Mouse (Mus musculus) left cerebral cortex, adult 9 months (tissue): ENCODE measurements at regions not wholly inside any gene's neighbourhood (a gene's known extent, or its start where the extent isn't known, plus 50 kb on each side); places are given as distances from the start of the nearest gene placed in this dataset.

Experiments used
- DNase-seq, 2 experiments: peaks; one replicate each; pipeline ENCODE4 v3.0.0; 2022; ENCODE audit warnings: low spot score in 2 of 2

DNA sequence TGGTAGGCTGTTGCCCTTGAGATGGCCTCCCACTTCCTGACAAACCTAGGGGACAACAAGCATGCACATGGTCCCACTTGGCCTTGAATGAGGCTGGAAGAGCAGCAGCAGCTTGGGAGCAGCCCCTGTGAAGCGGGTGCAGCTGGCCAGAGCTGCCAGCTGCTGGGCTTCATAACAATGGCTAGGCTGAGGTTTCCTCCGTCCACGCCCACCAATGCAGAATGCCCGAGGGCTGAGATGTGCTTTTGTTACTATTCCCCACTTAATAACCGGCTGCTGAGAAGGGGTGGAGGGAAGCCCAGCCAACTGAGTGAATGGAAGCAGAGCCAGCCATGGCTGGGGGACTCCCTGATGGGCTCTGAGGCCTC is 202.1 kb downstream of the Sox11 start:
- DNase-seq = no peak

- no peak for DNase-seq
Measured at GRCm38 (mm10) chr12:27139683-27140334, 202.6 kb downstream of the Sox11 start.

DNA sequence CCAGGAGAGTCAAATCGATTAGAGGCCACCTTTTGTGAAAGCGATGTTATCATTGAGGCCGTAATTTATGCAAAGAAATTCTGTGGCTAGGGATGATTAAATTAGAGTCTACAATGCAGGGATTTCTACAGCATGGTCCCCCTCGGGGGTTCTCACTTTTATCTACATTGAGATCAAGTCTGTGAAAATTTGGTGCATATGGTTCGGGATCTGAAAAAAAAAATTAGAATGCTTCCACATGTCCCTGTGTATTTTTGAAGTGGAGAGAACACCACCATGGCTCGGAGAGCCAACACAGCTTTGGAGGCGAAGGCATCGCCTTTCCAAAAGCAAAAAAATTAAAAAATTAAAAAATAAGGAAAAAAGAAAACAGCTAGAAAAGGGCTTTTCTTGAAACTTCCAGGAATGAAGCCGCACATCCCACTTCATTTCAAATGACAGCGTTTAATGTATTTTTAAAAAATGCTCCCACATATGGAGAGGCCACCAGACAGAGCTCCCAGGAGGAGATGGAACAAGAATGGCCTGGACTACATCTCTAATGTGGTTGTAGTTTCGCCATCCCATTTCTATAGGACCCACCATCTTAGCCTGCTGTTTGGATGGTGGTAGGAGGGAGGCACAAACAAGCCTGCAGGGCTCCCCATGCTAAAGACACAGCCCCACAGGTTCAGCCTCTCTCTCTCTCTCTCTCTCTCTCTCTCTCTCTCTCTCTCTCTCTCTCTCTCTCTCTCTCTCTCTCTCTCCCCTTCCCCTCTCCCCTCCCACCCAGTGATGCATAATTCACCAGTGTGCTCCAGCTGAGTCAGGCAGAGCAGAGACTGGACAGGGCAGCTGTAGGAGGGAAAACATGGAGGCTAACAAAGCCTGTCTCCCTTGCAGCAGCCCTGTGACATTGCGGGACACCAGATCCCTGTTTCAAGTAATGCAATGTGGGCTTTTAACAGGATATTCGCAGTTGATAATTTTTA is 203.4 kb downstream of the Sox11 start:
- DNase-seq = no peak

DNA sequence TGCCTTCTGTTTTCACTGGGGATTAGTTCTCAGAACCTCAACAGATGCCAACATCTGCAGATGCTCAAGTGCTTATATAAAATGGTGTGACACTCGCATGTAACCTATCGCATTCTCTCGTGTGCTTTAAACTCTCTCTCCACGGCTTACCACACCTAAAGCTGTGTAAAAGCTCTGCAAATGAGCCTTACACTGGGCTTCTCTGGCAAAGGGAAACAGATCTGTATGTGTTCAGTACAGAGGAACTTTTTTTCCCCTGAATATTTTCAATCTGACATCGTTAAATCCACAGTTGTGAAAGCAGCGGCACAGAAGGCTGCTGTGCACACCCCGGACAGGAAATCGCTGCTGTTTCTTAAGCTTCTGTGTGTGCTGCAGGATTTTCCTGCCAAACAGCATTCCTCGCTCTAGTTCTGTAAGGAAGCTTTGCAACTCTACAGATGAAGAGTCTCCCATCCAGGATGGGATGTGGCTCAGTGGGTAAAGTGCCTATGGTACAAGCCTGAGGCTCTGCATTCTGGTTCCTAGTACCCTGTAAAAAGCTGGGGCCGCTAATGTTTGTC is 206.3 kb downstream of the Sox11 start:
- no peak for DNase-seq

- no peak for DNase-seq
Measured at GRCm38 (mm10) chr12:27130544-27130943, 211.8 kb downstream of the Sox11 start.

- DNase-seq = no peak
Measured at GRCm38 (mm10) chr12:27127054-27127605, 215.2 kb downstream of the Sox11 start.

GRCm38 (mm10) chr12:27118581-27118980 is 223.8 kb downstream of the Sox11 start:
- no peak for DNase-seq

DNA sequence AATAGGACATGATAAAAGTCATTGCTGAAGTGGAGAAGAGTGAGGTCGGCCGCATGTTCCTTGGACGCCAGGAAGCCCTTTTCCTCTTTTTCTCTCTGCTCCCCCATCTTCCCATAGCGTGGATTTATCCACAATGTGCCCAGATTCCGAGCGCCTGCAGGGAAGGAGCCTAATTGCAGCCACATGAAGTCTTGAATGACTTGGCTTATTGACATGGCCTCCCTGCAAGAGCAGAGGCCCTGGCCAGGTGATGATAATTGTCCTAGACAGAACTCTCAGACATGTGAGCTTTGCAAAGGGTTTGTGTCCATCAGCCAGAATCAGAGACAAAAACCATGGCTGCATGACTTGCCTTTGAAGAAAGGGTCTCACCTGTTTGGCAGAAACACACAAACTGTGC is 227.0 kb downstream of the Sox11 start:
- no peak for DNase-seq

DNA sequence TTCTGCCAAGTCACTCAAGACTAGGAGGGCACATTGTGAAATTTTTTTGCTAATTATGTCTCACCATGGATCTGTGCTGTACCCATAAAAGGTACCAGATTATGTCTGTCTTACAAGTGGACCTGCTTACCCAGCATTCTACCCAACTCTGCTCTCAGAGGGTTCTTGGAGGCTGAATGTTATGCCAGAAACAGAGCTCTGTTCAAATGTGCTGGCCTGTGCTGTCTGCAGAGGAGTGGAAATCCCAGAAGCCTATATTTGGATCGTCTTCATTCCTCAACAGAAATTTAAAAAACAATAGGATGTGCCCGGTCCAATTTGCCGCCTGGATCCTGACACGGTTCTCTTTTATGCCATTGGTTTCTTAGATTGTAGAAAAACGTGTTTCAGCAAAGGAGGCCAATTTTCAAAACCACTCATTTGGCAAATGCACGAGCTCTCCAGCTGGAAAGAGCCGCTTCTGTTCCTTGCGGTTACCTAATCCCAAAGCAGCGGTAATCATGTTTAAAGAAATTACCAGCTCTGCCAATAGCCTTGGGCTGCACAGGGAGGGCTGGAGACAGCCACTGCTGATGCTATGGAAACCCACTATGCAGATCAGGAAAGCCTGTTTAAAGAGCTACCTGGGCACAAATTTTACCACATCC is 237.3 kb downstream of the Sox11 start:
- DNase-seq = peak in 1 of 2 experiments; percentile 61

DNA sequence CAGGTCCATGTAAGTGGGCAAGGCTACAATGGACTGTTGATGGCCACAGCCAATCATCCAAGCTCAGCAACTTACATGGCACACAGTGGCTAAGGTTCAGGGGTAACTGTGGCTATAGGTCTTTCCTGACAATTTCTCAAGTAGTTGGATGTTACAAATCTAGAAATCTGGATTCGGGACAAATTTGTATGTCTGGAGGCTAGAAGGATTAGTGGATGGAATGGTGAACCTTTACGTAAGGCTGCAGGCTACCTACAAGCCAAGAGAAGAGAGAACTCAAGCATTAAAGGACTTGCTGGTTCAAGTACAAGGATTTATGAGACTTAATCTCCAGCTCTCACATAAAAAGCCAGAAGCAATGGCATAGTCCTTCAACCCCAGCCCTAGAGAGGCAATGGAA is 239.4 kb downstream of the Sox11 start:
- no peak for DNase-seq

DNA sequence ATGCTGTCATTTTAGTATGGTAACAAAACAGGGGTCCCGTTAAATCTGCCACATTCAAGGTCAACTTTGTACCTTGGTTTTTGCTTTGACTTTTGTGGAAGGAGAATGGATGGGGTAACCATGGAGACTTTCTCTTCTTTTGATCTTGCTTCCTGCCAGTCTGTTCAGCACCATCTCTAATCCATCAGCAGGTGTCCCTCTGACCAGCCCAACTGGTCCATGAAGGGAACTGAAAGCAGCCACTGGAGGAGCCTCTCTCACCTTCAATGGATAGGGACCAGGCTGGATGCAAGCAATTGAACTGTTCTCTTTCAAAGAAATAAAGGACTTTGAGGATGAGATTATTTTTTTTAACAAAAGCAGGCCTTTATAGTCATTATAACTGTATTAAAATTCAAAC is 253.2 kb downstream of the Sox11 start:
- DNase-seq = no peak

DNA sequence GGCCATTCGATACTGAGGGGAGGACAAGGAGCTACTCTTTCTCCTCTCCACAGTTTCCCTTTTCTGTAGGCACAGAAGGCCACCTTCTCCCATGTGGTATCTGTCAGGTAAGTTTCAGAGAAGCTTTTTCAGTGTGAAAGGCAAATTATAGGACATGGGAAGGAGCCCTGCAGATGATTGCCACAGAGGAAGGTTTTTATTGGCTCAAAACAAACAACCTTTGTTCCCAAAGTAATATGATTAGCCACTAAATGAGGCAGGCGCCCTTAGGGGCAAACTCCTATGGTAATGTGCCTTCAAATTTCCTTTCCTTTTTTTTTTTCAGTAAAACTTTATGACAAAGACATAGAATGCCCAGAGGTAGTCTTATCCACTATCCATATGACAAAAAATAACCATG is 256.5 kb downstream of the Sox11 start:
- DNase-seq = no peak

DNA sequence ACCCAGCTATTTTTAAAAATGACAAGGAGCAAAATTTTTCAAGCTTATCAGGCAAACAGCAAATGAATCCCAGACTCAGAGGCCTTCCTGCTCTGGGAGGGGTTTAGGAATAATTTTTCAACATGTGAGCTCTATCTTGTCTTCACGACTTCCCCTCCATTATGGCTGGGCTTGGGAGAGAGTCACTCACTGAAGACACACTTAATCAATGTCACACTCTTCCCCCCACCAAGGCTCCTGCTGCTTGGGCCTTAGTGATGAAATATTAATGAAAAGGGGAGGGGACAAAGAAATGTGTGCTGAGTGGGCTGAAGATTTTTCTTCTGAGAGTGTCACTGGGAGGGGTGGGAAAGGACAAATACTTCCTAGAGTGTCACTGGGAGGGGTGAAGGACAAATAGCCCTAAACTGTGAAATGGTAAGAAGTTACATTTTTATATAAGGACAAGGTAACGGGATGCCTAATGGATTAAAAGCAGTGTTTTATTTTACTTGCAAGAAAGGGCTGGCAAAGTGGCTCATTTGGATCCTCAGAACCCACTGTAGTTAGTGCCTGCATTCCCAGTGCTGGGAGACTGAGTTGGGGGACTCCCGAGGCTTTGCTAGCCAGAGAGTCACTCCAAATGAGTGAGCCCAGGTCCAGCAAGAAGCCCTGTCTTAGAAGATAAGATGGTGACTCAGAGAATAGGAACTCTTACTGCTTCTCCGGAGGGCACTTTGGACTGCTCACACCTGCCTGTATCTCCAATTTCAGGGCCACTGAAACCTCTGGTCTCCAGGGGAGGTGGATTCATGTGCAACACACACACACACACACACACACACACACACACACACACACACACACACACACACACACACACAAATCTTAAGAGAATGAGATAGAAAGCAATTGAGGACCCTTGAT is 258.5 kb downstream of the Sox11 start:
- DNase-seq = no peak

DNA sequence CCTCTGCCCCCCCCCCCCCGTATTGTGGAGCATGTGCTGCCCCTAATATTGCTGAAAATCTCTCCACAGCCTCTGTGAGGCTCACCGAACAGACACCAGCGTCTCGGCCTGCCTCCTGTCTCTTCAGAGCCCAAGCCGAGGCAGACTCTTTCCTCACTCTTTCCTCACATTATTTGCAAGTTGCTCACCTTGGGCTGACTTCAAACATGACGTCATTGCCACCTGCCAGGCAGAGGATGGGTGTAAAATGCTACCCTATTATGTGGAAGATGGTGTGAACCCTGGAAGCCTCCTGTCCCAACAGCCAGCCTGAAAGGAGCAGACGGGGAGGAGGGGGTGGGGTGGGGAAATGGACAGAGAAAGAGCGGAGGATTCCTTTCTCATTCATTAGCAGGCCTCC is 259.3 kb downstream of the Sox11 start:
- DNase-seq = peak in 1 of 2 experiments; percentile 21

GRCm38 (mm10) chr12:27082624-27083023 is 259.8 kb downstream of the Sox11 start:
- peak; percentile 47 to 83 for DNase-seq

DNA sequence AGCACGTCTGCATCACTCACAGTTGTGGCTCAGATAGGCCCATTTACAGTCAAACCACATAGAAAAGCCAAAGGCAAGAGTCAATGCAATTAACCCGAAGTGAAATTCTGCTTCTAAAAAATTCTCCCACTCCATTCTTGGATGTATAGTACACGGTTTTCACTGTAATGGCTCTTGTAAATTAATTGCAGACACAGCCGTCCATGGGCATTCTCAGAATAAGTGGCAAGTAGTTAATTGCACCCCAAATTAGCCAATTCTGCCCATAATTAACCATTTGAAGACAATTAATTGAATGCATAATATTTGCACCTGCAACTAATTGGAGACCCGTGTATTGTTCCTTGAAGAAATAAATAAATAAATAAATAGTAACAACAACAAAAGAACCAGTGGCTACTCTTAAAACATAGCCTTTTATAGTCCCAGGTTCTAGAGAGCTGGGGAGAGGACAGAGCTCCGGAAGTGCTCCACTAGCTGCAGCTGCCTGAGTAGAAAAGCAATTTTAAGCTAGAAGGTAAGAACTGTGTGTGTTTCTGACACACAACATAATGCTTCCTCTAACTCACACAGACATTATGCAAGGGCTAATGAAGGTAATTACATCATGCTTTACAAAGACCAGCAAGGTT is 266.2 kb downstream of the Sox11 start:
- DNase-seq = no peak

DNA sequence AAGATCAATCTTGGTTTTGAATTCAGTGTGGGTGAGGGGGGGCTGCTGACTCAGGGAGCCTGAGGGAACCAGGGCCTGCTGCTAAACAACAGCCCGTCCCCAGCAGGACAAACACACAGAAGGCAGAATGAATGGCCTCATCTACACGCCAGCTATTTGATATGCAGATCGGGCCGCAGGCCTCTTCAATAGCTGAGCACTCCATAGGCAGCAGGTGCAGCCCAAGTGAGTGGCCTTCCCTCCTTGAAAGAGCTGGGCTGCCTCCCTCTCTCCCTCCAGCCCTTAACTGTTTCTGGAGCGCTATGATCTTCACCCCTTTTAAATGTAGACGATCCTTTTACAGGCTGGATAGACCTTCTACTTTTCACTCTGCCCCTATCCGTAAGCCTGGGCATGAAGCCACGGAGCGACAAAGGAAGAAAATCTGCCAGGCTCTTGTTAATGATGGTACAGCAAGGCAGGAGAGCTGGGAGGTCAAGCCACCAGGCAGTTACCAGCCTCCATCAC is 277.3 kb downstream of the Sox11 start:
- no peak for DNase-seq

DNA sequence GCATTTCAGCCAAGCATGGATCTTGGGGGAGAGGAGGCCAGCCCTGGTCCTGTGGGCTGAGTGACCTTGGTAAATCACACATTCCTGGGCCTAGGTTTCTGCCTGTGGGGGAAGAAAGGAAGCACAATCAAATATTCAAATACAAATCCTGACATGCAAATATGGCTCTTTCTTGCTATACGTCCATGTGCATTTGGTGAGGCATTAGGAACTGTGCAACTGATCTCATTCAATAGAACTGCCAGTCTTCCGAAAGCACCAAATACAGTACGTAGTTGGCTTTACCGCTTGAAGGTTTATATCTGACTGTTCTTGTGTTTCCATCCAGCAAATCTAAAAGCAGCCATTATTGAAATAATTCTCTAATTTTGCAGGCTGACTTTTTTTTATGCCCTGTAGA is 278.9 kb downstream of the Sox11 start:
- no peak for DNase-seq

DNA sequence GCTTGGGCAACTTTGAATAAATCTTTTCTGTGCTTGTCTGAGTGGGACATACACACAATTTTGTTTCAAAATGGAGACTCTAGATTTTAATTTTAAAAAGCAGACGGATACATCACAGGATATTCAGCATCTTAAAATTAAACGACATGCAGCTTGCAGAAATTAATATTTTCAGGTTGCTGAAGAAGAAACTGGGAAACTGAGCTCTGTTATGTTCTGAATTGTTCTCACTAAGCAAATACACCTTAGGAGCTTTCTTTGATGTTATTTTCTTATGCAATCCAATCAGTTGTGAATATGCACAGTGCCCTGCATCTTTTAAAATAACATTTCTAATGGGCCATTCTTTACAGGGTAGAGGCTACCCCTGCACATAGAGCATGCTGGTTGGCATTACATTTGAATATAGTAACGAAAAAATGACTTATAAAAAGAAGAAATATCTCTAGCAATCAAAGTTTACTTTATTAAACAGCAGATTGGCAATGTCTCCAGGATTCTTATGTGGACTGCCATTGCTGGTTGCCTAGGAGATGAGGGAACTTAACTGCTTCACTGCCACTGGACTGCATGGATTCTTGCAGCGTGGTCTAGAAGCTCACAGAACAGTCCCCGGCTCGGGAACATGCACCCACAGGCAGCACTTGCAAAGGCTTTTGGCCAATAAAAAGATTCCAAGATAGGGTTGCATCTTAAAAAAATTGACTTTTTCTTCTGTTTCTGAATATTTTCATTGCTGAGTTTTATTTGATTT is 279.7 kb downstream of the Sox11 start:
- DNase-seq = no peak
